Mouse (Mus musculus) thymus, postnatal 0 days (tissue): ENCODE measurements at regions not wholly inside any gene's neighbourhood (a gene's known extent, or its start where the extent isn't known, plus 50 kb on each side); places are given as distances from the start of the nearest gene placed in this dataset.

ENCODE experiments used
- DNase-seq: peaks from one replicate; pipeline ENCODE4 v3.0.0-alpha.2; 2015; ENCODE audit warnings: low spot score

DNA sequence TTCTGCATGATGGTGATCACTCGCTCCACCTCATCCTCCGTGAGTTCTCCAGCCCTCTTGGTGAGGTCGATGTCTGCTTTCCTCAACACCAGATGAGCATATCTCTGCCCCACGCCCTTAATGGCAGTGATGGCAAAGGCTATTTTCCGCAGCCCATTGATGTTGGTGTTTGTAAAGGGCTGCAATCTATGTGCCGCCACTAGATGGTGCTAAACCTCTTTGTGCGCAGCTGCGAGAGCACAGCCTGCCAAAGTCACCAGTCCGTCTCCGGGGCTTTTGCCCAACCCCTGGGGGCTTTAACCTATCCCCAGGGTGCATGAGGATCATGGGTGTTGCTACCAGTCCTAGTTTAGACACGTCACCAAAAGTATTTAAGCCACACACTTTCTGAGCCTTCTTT lies 140.9 kb upstream of the Cts3 start:
- peak; percentile 5 for DNase-seq

DNA sequence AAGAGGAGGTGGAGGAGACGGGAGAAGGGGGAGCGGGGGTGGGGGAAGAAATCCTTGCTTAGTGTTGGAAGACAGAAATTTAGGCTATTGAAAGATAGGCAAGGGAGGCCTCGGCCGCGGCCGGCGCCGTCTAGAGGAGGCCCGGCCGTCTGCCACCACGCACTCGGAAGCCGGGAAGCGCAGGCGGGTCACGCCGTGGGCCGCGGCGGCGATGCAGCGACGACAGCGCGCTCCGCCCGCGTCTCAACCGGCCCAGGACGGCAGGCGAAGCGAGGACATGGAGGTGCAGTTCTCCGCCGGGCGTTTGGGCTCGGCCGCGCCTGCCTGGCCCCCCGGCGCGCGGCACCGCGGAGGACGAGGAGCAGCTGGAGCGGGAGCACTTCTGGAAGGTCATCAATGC lies 95.8 kb upstream of the Cts3 start:
- no peak for DNase-seq
